Mouse (Mus musculus) embryonic facial prominence, embryonic 14.5 days (tissue): Measurements from ENCODE around the gene Hap1. TPM values are rescaled to one million over a fixed set of nuclear protein-coding genes. Genes with fewer than 3 reads are reported as not detected.

Source experiments
- ATAC-seq: fragments of 200-750 bp; cut with Nextera tagmentation; 2 replicates; pipeline ENCODE4 v1.8.0; 2017; ENCODE audit warnings: low read depth, moderate number of reproducible peaks, moderate TSS enrichment
- DNase-seq: peaks from one replicate; pipeline ENCODE4 v3.0.0-alpha.2; 2015; ENCODE audit warnings: low spot score
- H3K27ac ChIP-seq: fragments of 300-500 bp; sonication (generic); replicated peaks from 2 replicates; pipeline ENCODE4 v1.5.1; 2014; ENCODE audit warnings: low read depth, mild to moderate bottlenecking, low read length, moderate library complexity
- H3K27me3 ChIP-seq: fragments of 300-500 bp; sonication (generic); replicated peaks from 2 replicates; pipeline ENCODE4 v1.6.1; 2014; ENCODE audit warnings: low read length; ENCODE audit not compliant: control insufficient read depth, insufficient read depth
- H3K36me3 ChIP-seq: fragments of 300-500 bp; sonication (generic); 2 replicates; pipeline ENCODE4 v1.6.1; 2014; ENCODE audit warnings: low read length, mixed read lengths; ENCODE audit not compliant: control insufficient read depth, insufficient read depth
- H3K4me1 ChIP-seq: fragments of 300-500 bp; sonication (generic); 2 replicates; pipeline ENCODE4 v1.6.1; 2014; ENCODE audit warnings: antibody characterized with exemption, low read length; ENCODE audit not compliant: control insufficient read depth, insufficient read depth
- H3K4me2 ChIP-seq: fragments of 300-500 bp; sonication (generic); 2 replicates; pipeline ENCODE4 v1.6.1; 2014; ENCODE audit warnings: low read depth, mild to moderate bottlenecking, low read length, moderate library complexity, mixed read lengths
- H3K4me3 ChIP-seq: fragments of 300-500 bp; sonication (generic); 2 replicates; pipeline ENCODE4 v1.5.1; 2014; ENCODE audit warnings: low read depth, mild to moderate bottlenecking, low read length
- H3K9ac ChIP-seq: fragments of 300-500 bp; sonication (generic); 2 replicates; pipeline ENCODE4 v1.6.1; 2014; ENCODE audit warnings: low read depth, mild to moderate bottlenecking, low read length, moderate library complexity, mixed read lengths
- H3K9me3 ChIP-seq: fragments of 300-500 bp; sonication (generic); 2 replicates; pipeline ENCODE4 v1.6.1; 2016; ENCODE audit warnings: low read length; ENCODE audit not compliant: control insufficient read depth
- WGBS: fragments of 180-500 bp; shearing (Covaris S2); extraction: QIAGEN DNeasy Blood & Tissue Kit; methylation state at CpG from one replicate; pipeline ENCODE4 v1.1.7; 2014; 5-methylcytosine and 5-hydroxymethylcytosine counted together
- polyA plus RNA-seq: library from polyadenylated mRNA; unstranded; fragments of >200 nt; fragmentation: Nextera tagmentation; extraction: Ambion mirVana; gene quantifications from 2 replicates; pipeline ENCODE4 v1.2.1, GENCODE M21; 2014

Gene Hap1
- polyA plus RNA-seq, 1 experiment from 2014 or later: 3.2 TPM

DNA sequence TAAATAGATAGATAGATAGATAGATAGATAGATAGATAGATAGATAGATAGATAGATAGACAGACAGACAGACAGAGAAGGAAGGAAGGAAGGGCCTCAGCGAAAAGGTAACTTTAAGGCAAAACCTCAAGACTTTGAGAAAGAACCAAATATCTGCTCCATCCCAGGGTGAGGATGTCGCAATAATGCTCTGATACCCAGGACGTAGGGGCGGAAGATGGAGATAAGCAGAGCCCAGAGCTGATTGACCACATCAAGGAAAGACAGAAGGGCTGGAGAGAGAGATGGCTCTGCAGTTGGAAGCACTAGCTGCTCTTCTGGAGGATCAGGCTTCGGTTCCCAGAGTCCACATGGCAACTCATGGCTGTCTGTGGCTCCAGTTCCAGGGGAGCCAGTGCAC lies 54.6 kb downstream of the Hap1 start:
- no peak overlapping the region for H3K9ac ChIP-seq
- no peaks in the 10 kb centered on the region for H3K4me1 ChIP-seq
- WGBS: 88% methylated on average over 5 of the region's 5 CpGs
- no peaks in the 10 kb centered on the region for H3K36me3 ChIP-seq
- no peaks in the 10 kb centered on the region for H3K9me3 ChIP-seq
- no peak for DNase-seq
- ATAC-seq: no peak
- no peak overlapping the region for H3K4me2 ChIP-seq
- H3K27me3 ChIP-seq: no peaks in the 10 kb centered on the region
- no peak overlapping the region for H3K4me3 ChIP-seq
- no peak overlapping the region for H3K27ac ChIP-seq

DNA sequence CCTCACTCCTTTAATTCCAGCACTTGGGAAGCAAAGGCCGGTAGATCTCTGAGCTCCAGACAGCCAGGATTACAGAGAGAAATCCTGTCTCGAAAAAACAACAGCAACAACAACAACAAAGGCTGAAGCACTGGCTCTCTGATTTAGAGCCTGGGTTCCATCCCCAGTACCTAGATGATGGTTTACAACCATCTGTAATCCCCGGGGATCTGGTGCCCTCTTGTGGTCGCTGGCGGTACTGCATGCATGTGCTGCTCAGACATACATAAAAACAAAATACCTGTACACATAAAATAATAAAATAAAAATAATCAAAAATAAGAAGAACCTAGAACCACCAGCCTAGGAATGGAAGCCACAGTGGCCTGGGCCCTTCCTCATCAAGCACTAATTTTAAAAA lies 55.6 kb downstream of the Hap1 start:
- WGBS: 13% methylated on average over 5 of the region's 5 CpGs
- no peak for ATAC-seq

DNA sequence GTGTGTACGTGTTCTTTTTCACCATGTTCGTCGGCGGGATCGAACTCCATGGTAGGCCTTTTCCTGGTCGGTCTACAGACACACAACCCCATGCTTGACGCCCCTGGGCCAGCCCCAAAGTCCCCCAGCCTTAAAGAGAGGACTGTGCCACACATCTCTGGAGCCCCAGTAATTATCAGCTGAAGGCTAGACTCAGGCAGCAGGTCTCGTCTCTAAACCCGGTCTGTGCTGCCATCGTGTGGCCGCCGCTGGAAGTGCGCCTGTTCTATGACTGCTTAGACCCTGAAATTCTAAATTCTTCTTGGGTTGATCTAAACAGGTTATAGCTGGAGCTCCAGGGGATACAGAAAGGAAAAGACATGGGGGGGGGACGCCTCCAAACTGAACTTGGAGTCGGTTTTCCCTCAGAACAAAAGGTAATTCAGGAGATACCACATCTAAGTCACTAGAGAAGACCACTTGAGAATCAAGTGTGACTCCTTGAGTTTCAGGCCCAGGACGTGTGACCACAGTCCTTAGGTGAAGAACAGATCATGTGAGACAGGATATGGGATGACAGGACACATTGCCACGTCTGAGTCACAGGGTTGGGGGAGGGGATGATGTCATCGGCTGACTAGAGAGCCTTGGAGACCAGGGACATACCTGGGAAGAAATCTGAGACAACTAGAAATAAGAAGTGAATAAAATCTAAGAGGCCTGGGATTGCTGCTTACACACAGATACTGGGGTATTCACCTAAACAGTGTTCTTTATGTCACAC lies 57.5 kb downstream of the Hap1 start:
- Histone ChIP-seq H3K4me1 (no peaks in the 10 kb centered on the region), H3K27ac (no peak overlapping the region), H3K4me3 (0 out of 2 replicates have a peak overlapping the region, but pooled peaks have one; percentile 2), H3K9ac (no peak overlapping the region), H3K36me3 (no peaks in the 10 kb centered on the region), H3K9me3 (no peaks in the 10 kb centered on the region), H3K27me3 (no peaks in the 10 kb centered on the region), H3K4me2 (peak overlapping the region; percentile 43)
- ATAC-seq (peak; percentile 38; the same call in 1 of the 2 replicates), DNase-seq (peak; percentile 57)
- 17% methylated on average over 18 of the region's 18 CpGs for WGBS

More for the DNA sequence above, 55.6 kb downstream of the Hap1 start:
- no peaks in the 10 kb centered on the region for H3K36me3 ChIP-seq
- no peak overlapping the region for H3K9ac ChIP-seq
- H3K27me3 ChIP-seq: no peaks in the 10 kb centered on the region
- no peaks in the 10 kb centered on the region for H3K9me3 ChIP-seq
- 0 out of 2 replicates have a peak overlapping the region, but pooled peaks have one; percentile 5 for H3K4me2 ChIP-seq
- H3K4me3 ChIP-seq: no peak overlapping the region
- peak; percentile 33 for DNase-seq
- H3K4me1 ChIP-seq: no peaks in the 10 kb centered on the region
- H3K27ac ChIP-seq: no peak overlapping the region

DNA sequence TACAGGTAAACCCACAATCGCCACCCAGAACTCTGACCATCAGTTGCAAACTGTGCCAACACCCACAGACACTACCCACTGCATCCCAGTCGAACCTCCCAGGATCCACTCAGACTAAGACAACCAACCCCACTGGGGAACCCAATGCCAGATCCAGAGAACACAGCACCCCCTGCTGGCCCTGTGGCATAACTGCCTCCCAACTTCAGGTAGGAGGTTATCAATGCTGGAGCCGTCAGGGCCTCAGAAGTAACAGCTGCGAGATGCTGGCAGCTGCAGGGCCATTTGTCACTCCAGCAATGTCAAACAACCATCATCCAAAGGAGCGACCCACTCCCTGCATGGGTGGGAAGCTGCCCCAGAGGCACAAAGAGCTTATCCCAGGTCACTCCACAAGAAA lies 58.1 kb downstream of the Hap1 start:
- Histone ChIP-seq H3K27me3 (no peaks in the 10 kb centered on the region), H3K36me3 (no peaks in the 10 kb centered on the region), H3K4me2 (peak overlapping the region; percentile 43), H3K9me3 (no peaks in the 10 kb centered on the region), H3K4me1 (no peaks in the 10 kb centered on the region), H3K27ac (no peak overlapping the region), H3K4me3 (0 out of 2 replicates have a peak overlapping the region, but pooled peaks have one; percentile 2), H3K9ac (no peak overlapping the region)
- ATAC-seq (no peak), DNase-seq (no peak)
- WGBS: 41% methylated on average over 5 of the region's 5 CpGs

Other genes with a start within 250 kb of the Hap1 start
- 9.6 and 60.5 TPM in 2 replicates for gene Krt13, start 234.6 kb downstream of the Hap1 start, polyA plus RNA-seq
- gene Krt15, start 220.2 kb downstream of the Hap1 start, polyA plus RNA-seq: 156 and 236 TPM in 2 replicates
- 82.2 and 120 TPM in 2 replicates for gene Krt19, start 207.5 kb downstream of the Hap1 start, polyA plus RNA-seq
- not detected in 2 replicates for gene Krt9, start 162.9 kb downstream of the Hap1 start, polyA plus RNA-seq
- gene Krt14, start 148.6 kb downstream of the Hap1 start, polyA plus RNA-seq: 365 and 385 TPM in 2 replicates
- 1.2 and 1.8 TPM in 2 replicates for gene Krt16, start 107.2 kb downstream of the Hap1 start, polyA plus RNA-seq
- 129 and 152 TPM in 2 replicates for gene Krt17, start 95.1 kb downstream of the Hap1 start, polyA plus RNA-seq
- gene Krt42, start 86.3 kb downstream of the Hap1 start, polyA plus RNA-seq: 0.22 TPM in 1 of 2 replicates, not detected in the other
- gene Eif1, start 36.2 kb downstream of the Hap1 start, polyA plus RNA-seq: 1,802 and 1,879 TPM in 2 replicates
- gene Gast, start 21.7 kb downstream of the Hap1 start, polyA plus RNA-seq: 1.0 and 1.1 TPM in 2 replicates
- 107 and 116 TPM in 2 replicates for gene Jup, start 41.6 kb upstream of the Hap1 start, polyA plus RNA-seq
- 92.8 and 100 TPM in 2 replicates for gene P3h4, start 58.7 kb upstream of the Hap1 start, polyA plus RNA-seq
- 208 TPM in 2 replicates for gene Fkbp10, start 59.6 kb upstream of the Hap1 start, polyA plus RNA-seq
- 108 and 127 TPM in 2 replicates for gene Nt5c3b, start 85.7 kb upstream of the Hap1 start, polyA plus RNA-seq
- gene Klhl10, start 85.8 kb upstream of the Hap1 start, polyA plus RNA-seq: 0.55 and 0.84 TPM in 2 replicates
- 11.7 and 11.9 TPM in 2 replicates for gene Klhl11, start 116.6 kb upstream of the Hap1 start, polyA plus RNA-seq
- gene Acly, start 171.9 kb upstream of the Hap1 start, polyA plus RNA-seq: 114 and 148 TPM in 2 replicates
- 1.4 and 2.4 TPM in 2 replicates for gene Ttc25, start 189.5 kb upstream of the Hap1 start, polyA plus RNA-seq
- gene Cnp, start 218.8 kb upstream of the Hap1 start, polyA plus RNA-seq: 33.6 and 37.3 TPM in 2 replicates